Mouse (Mus musculus) megakaryocyte, embryonic 14.5 days (primary cell): ENCODE measurements at regions not wholly inside any gene's neighbourhood (a gene's known extent, or its start where the extent isn't known, plus 50 kb on each side); places are given as distances from the start of the nearest gene placed in this dataset.

Experiments used
- H3K27me3 ChIP-seq: replicated peaks from 2 replicates; pipeline ENCODE3; 2012; ENCODE audit warnings: inconsistent platforms
- H3K36me3 ChIP-seq: replicated peaks from 2 replicates; pipeline ENCODE3; 2012; ENCODE audit warnings: low read length, inconsistent platforms, mixed read lengths
- H3K4me1 ChIP-seq: 2 replicates; pipeline ENCODE4 v1.6.1; 2012; ENCODE audit warnings: inconsistent platforms
- H3K4me3 ChIP-seq: replicated peaks from 2 replicates; pipeline ENCODE3; 2012; ENCODE audit warnings: moderate library complexity, mild to moderate bottlenecking, inconsistent platforms
- H3K9me3 ChIP-seq: 2 replicates; pipeline ENCODE4 v1.6.1; 2012; ENCODE audit warnings: inconsistent platforms
- FLI1 ChIP-seq: IDR thresholded peaks from 2 replicates; pipeline ENCODE4 v1.6.1; 2012; ENCODE audit warnings: low read length, inconsistent platforms, mixed read lengths
- GATA1 ChIP-seq: IDR thresholded peaks from 3 replicates; pipeline ENCODE4 v1.6.1; 2012; ENCODE audit warnings: mixed read lengths, low read length, inconsistent platforms, borderline replicate concordance

DNA sequence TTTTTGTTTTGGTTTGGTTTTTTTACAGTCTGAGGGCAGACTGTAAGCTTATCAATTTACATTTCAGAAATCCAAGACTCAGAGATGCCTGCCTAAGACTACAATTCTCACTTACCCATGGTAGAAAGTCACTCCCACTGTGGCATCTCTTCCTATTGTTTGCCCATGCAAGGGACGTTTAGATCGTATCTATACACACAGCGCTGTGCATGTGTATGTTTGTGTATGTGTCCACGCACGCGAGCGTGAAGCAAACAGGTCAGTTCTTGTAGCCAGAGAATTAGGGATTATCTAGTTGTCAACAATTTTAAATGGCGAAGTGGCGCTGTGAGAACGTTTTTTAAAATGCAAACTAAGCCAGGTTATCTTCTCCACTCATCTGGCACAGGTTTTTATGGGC, 223.6 kb upstream of the Ankrd55 start:
- Histone ChIP-seq H3K4me3 (no peak overlapping the region), H3K36me3 (no peaks in the 10 kb centered on the region), H3K27me3 (peaks cover 48% of the 10 kb centered on the region), H3K4me1 (peaks cover 10% of the 10 kb centered on the region), H3K9me3 (0 out of 2 replicates have a peak, but pooled peaks cover 4% of the 10 kb centered on the region)
- TF ChIP-seq FLI1 = no peak

- no peak for TF ChIP-seq GATA1
- TF ChIP-seq FLI1 = no peak
- Histone ChIP-seq H3K9me3 (peaks cover 6% of the 10 kb centered on the region; the same call in 1 of the 2 replicates), H3K4me3 (no peak overlapping the region), H3K27me3 (peaks cover 51% of the 10 kb centered on the region), H3K36me3 (no peaks in the 10 kb centered on the region), H3K4me1 (peaks cover 10% of the 10 kb centered on the region)
Measured at GRCm38 (mm10) chr13:112067066-112067847, 221.0 kb upstream of the Ankrd55 start.

GRCm38 (mm10) chr13:112070757-112071156, 217.5 kb upstream of the Ankrd55 start:
- H3K4me3 ChIP-seq = no peak overlapping the region
- no peaks in the 10 kb centered on the region for H3K36me3 ChIP-seq
- H3K4me1 ChIP-seq = peaks cover 3% of the 10 kb centered on the region; the same call in 1 of the 2 replicates
- no peak for TF ChIP-seq GATA1
- no peak for TF ChIP-seq FLI1
- H3K9me3 ChIP-seq = peaks cover 9% of the 10 kb centered on the region; the same call in 1 of the 2 replicates
- peaks cover 34% of the 10 kb centered on the region for H3K27me3 ChIP-seq

DNA sequence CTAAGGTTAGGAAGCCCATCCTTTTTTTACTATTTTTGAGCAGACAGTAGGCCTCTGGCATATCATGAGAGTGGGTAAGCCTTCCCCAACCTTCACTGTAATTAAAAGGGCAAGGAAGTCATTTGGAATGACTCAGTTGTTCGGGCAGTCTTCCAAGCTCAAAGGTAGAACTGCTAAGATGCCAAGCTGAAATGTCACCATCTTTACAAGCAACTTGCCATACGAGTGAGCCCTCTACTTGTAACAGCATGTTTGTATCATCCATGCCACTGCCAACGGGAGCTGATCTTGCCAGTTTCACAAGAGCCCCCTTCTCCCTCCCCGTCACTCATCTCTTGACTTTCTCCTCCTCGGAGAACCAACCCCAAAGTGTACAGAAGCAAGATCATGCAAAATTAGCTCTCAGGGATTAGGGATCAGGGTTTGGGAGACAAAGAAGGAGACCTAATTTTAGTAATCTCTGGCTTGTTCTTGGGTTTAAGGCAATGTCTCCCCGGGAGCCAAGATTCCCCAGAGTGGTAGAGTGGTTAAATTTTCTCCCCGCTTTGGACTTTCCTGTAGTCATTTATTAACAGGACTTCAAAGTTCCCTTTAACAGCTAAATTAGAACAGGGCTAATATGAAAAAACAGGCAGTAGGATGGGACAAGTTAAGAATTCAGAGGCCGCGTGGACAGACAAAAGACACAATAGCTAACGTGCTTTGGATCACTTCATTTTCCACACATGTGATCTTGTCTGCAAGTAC, 216.9 kb upstream of the Ankrd55 start:
- TF ChIP-seq GATA1 (no peak), FLI1 (no peak)
- H3K4me1 ChIP-seq = peaks cover 3% of the 10 kb centered on the region; the same call in 1 of the 2 replicates
- H3K9me3 ChIP-seq = peaks cover 9% of the 10 kb centered on the region; the same call in 1 of the 2 replicates

GRCm38 (mm10) chr13:112071956-112072314, 216.3 kb upstream of the Ankrd55 start:
- H3K4me1 ChIP-seq = peaks cover 3% of the 10 kb centered on the region; the same call in 1 of the 2 replicates
- H3K4me3 ChIP-seq = no peak overlapping the region
- no peaks in the 10 kb centered on the region for H3K36me3 ChIP-seq
- TF ChIP-seq GATA1 = no peak
- H3K27me3 ChIP-seq = peaks cover 30% of the 10 kb centered on the region
- H3K9me3 ChIP-seq = peaks cover 9% of the 10 kb centered on the region; the same call in 1 of the 2 replicates

More for the DNA sequence above, 216.9 kb upstream of the Ankrd55 start:
- no peaks in the 10 kb centered on the region for H3K36me3 ChIP-seq
- H3K4me3 ChIP-seq = no peak overlapping the region
- peaks cover 30% of the 10 kb centered on the region for H3K27me3 ChIP-seq

DNA sequence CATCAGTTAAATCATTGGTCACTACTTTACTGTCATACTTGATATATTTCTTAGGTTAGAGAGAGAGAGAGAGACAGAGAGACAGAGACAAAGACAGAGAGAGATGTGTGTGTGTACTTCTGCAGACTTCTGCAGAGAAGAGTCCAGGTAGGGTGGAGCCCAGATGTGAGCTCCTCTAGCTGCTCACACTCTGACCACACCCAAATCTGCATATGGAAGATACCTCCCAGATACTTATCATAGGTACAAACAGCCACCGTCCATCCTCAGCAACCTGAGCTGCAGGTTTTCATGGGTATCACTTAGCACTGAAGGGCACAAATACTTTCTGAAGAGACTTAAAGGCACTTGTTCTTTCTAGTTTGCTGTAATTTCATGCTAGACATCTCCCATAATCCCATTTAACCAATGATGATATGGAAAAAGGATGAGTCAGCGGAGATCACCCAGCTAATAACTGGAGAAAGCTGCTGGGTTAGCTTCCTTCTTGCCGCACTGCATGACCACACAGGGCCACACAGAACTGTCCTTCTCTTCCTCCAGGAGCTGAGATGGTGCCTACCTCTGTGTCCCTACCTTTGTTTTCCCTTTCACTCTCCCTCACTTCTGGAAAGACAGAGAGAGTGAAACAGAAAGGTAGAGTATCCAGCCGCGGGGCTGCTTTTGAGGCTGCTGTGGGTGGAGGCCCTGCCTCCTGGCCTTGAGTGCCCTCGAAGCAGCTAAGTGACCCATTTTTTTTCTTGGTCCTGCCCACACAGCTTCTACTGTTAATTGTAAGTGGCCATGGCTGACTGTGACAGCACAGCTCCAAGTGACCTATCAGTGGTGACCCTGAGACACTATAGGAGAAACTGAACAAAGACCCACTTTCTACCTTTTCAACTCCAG, 214.5 kb upstream of the Ankrd55 start:
- Histone ChIP-seq H3K27me3 (peaks cover 19% of the 10 kb centered on the region), H3K4me3 (no peak overlapping the region), H3K36me3 (no peaks in the 10 kb centered on the region), H3K4me1 (peaks cover 3% of the 10 kb centered on the region; the same call in 1 of the 2 replicates), H3K9me3 (peaks cover 5% of the 10 kb centered on the region; the same call in 1 of the 2 replicates)
- TF ChIP-seq FLI1 = no peak

- Histone ChIP-seq H3K4me1 (peaks cover 3% of the 10 kb centered on the region; the same call in 1 of the 2 replicates), H3K36me3 (no peaks in the 10 kb centered on the region), H3K27me3 (peaks cover 9% of the 10 kb centered on the region), H3K4me3 (no peak overlapping the region), H3K9me3 (peaks cover 5% of the 10 kb centered on the region; the same call in 1 of the 2 replicates)
- no peak for TF ChIP-seq FLI1
- TF ChIP-seq GATA1 = no peak
Measured at GRCm38 (mm10) chr13:112075847-112076479, 212.3 kb upstream of the Ankrd55 start.

DNA sequence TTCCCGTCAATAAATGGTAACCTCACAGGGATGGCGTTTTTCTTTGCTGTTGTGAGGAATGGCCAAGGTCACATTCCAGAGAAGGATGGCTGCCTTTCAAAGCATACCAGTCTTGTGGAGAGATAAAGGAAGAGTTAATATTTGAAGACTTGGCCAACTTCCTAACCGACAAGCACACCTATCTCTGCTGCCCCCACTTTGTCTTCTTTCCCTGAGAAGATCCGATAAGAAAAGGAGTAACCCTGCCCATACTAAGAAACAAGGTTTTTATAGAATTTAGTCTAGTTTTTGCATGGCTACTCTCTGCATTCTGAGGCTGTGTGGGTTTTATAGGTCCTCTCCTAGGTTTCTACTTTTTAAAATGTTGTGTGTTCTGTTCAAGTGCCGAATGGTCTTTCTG, 210.2 kb upstream of the Ankrd55 start:
- Histone ChIP-seq H3K4me3 (no peak overlapping the region), H3K36me3 (no peaks in the 10 kb centered on the region), H3K27me3 (peaks cover 5% of the 10 kb centered on the region), H3K4me1 (no peaks in the 10 kb centered on the region), H3K9me3 (peaks cover 5% of the 10 kb centered on the region)
- TF ChIP-seq FLI1 (no peak), GATA1 (no peak)

DNA sequence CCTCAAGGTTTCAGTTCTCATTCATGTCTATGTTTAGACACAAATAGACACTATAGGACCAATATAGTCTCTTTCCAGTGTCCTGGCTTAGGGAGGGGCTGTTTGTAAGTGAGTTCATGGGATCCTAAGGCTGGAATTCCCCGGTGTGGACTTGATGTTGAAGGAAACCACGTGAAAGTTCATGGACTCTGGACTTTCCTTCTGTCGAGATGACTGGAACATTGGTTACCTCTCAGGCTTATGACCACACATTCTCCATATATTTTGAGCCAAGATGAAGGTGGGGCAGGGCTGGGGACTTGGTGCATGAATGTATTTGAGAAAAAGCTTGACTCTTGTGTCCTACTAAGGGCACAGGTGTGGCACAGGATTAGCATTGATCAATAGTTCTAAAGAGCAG, 206.3 kb upstream of the Ankrd55 start:
- peaks cover 6% of the 10 kb centered on the region for H3K27me3 ChIP-seq

More for the DNA sequence above, 206.3 kb upstream of the Ankrd55 start:
- Histone ChIP-seq H3K4me3 (no peak overlapping the region), H3K36me3 (no peaks in the 10 kb centered on the region), H3K9me3 (peaks cover 5% of the 10 kb centered on the region), H3K4me1 (no peaks in the 10 kb centered on the region)
- no peak for TF ChIP-seq FLI1
- TF ChIP-seq GATA1 = no peak
